Mouse (Mus musculus): ENCODE measurements around the gene Tmem170b. TPM values are rescaled to one million over a fixed set of nuclear protein-coding genes. Genes with fewer than 3 reads are reported as not detected.

The Tmem170b gene
- polyA plus RNA-seq, 1 experiment from 2014 or later = 10.2 TPM

GRCm38 (mm10) chr13:41584896-41585295, 20.8 kb upstream of the Tmem170b start:
- no peak overlapping the region for H3K4me3 ChIP-seq
- DNase-seq (ENCODE audit: low spot score) = no peak
- no peaks in the 10 kb centered on the region for H3K36me3 ChIP-seq (replicated peaks)
- no peaks in the 10 kb centered on the region for H3K9me3 ChIP-seq
- WGBS = 83% methylated on average over 4 of the region's 4 CpGs
- no peaks in the 10 kb centered on the region for H3K27me3 ChIP-seq (replicated peaks; ENCODE audit: low read depth, poor library complexity, severe bottlenecking)
- no peak overlapping the region for H3K27ac ChIP-seq (replicated peaks)
- H3K4me1 ChIP-seq = no peaks in the 10 kb centered on the region

- no peaks in the 10 kb centered on the region for H3K27me3 ChIP-seq (replicated peaks; ENCODE audit: low read depth, poor library complexity, severe bottlenecking)
- DNase-seq (ENCODE audit: low spot score) = no peak
- H3K36me3 ChIP-seq (replicated peaks) = no peaks in the 10 kb centered on the region
- no peaks in the 10 kb centered on the region for H3K9me3 ChIP-seq
- H3K4me3 ChIP-seq = no peak overlapping the region
- 64% methylated on average over 2 of the region's 2 CpGs for WGBS
- no peaks in the 10 kb centered on the region for H3K4me1 ChIP-seq
- no peak overlapping the region for H3K27ac ChIP-seq (replicated peaks)
Measured at GRCm38 (mm10) chr13:41596678-41597077, 9.0 kb upstream of the Tmem170b start.

GRCm38 (mm10) chr13:41599977-41600376, 5.7 kb upstream of the Tmem170b start:
- no peak overlapping the region for H3K27ac ChIP-seq (replicated peaks)
- WGBS = 84% methylated on average over 4 of the region's 4 CpGs
- H3K9me3 ChIP-seq = no peaks in the 10 kb centered on the region
- no peaks in the 10 kb centered on the region for H3K27me3 ChIP-seq (replicated peaks; ENCODE audit: low read depth, poor library complexity, severe bottlenecking)
- DNase-seq (ENCODE audit: low spot score) = no peak
- no peaks in the 10 kb centered on the region for H3K36me3 ChIP-seq (replicated peaks)
- H3K4me1 ChIP-seq = peaks cover 8% of the 10 kb centered on the region
- H3K4me3 ChIP-seq = no peak overlapping the region

- Histone ChIP-seq H3K9me3 (no peaks in the 10 kb centered on the region), H3K4me1 (peaks cover 9% of the 10 kb centered on the region), H3K4me3 (no peak overlapping the region), H3K27me3 (replicated peaks; ENCODE audit: low read depth, poor library complexity, severe bottlenecking) (no peaks in the 10 kb centered on the region), H3K36me3 (replicated peaks) (no peaks in the 10 kb centered on the region), H3K27ac (replicated peaks) (no peak overlapping the region)
- 85% methylated on average over 3 of the region's 3 CpGs for WGBS
- no peak for DNase-seq (ENCODE audit: low spot score)
Measured at GRCm38 (mm10) chr13:41601056-41601455, 4.7 kb upstream of the Tmem170b start.

- Histone ChIP-seq H3K4me3 (no peak overlapping the region), H3K27ac (replicated peaks) (no peak overlapping the region), H3K9me3 (no peaks in the 10 kb centered on the region), H3K27me3 (replicated peaks; ENCODE audit: low read depth, poor library complexity, severe bottlenecking) (no peaks in the 10 kb centered on the region), H3K4me1 (peaks cover 20% of the 10 kb centered on the region), H3K36me3 (replicated peaks) (no peaks in the 10 kb centered on the region)
- no peak for DNase-seq (ENCODE audit: low spot score)
- 76% methylated on average over 5 of the region's 5 CpGs for WGBS
Measured at GRCm38 (mm10) chr13:41603921-41604466, 1.7 kb upstream of the Tmem170b start.

- Histone ChIP-seq H3K36me3 (replicated peaks) (no peaks in the 10 kb centered on the region), H3K27me3 (replicated peaks; ENCODE audit: low read depth, poor library complexity, severe bottlenecking) (no peaks in the 10 kb centered on the region), H3K4me1 (peaks cover 20% of the 10 kb centered on the region), H3K4me3 (peak overlapping the region; percentile 95), H3K9me3 (no peaks in the 10 kb centered on the region), H3K27ac (replicated peaks) (peak overlapping the region; percentile 94)
- WGBS = 3% methylated on average over 67 of the region's 67 CpGs
- peak; percentile 59 for DNase-seq (ENCODE audit: low spot score)
Measured at GRCm38 (mm10) chr13:41606081-41607000, 634 bp downstream of the Tmem170b start.

GRCm38 (mm10) chr13:41607589-41607988, 1.9 kb downstream of the Tmem170b start:
- 86% methylated on average over 3 of the region's 3 CpGs for WGBS
- DNase-seq (ENCODE audit: low spot score) = no peak
- H3K27me3 ChIP-seq (replicated peaks; ENCODE audit: low read depth, poor library complexity, severe bottlenecking) = no peaks in the 10 kb centered on the region
- H3K4me1 ChIP-seq = peaks cover 20% of the 10 kb centered on the region
- no peaks in the 10 kb centered on the region for H3K9me3 ChIP-seq
- no peak overlapping the region; the same call in 1 of the 2 replicates for H3K4me3 ChIP-seq
- H3K36me3 ChIP-seq (replicated peaks) = no peaks in the 10 kb centered on the region
- no peak overlapping the region for H3K27ac ChIP-seq (replicated peaks)

- 62% methylated on average over 2 of the region's 2 CpGs for WGBS
- H3K27me3 ChIP-seq (replicated peaks; ENCODE audit: low read depth, poor library complexity, severe bottlenecking) = no peaks in the 10 kb centered on the region
- DNase-seq (ENCODE audit: low spot score) = no peak
- H3K4me1 ChIP-seq = peaks cover 20% of the 10 kb centered on the region
- no peak overlapping the region for H3K4me3 ChIP-seq
- H3K27ac ChIP-seq (replicated peaks) = no peak overlapping the region
- no peaks in the 10 kb centered on the region for H3K9me3 ChIP-seq
- H3K36me3 ChIP-seq (replicated peaks) = no peaks in the 10 kb centered on the region
Measured at GRCm38 (mm10) chr13:41608559-41608958, 2.9 kb downstream of the Tmem170b start.

- Histone ChIP-seq H3K27me3 (replicated peaks; ENCODE audit: low read depth, poor library complexity, severe bottlenecking) (no peaks in the 10 kb centered on the region), H3K9me3 (no peaks in the 10 kb centered on the region), H3K36me3 (replicated peaks) (no peaks in the 10 kb centered on the region), H3K4me1 (peaks cover 16% of the 10 kb centered on the region), H3K4me3 (no peak overlapping the region), H3K27ac (replicated peaks) (no peak overlapping the region)
- WGBS = 83% methylated on average over 1 of the region's 1 CpGs
- DNase-seq (ENCODE audit: low spot score) = no peak
Measured at GRCm38 (mm10) chr13:41611046-41611445, 5.3 kb downstream of the Tmem170b start.

- Histone ChIP-seq H3K9me3 (no peaks in the 10 kb centered on the region), H3K27ac (replicated peaks) (no peak overlapping the region), H3K27me3 (replicated peaks; ENCODE audit: low read depth, poor library complexity, severe bottlenecking) (no peaks in the 10 kb centered on the region), H3K4me1 (0 out of 2 replicates have a peak, but pooled peaks cover 5% of the 10 kb centered on the region), H3K36me3 (replicated peaks) (no peaks in the 10 kb centered on the region), H3K4me3 (no peak overlapping the region)
- no peak for DNase-seq (ENCODE audit: low spot score)
- WGBS = 77% methylated on average over 2 of the region's 2 CpGs
Measured at GRCm38 (mm10) chr13:41614539-41614938, 8.8 kb downstream of the Tmem170b start.

- Histone ChIP-seq H3K27me3 (replicated peaks; ENCODE audit: low read depth, poor library complexity, severe bottlenecking) (no peaks in the 10 kb centered on the region), H3K4me3 (no peak overlapping the region), H3K36me3 (replicated peaks) (no peaks in the 10 kb centered on the region), H3K4me1 (0 out of 2 replicates have a peak, but pooled peaks cover 5% of the 10 kb centered on the region), H3K9me3 (no peaks in the 10 kb centered on the region), H3K27ac (replicated peaks) (no peak overlapping the region)
- DNase-seq (ENCODE audit: low spot score) = no peak
- WGBS = 56% methylated on average over 5 of the region's 5 CpGs
Measured at GRCm38 (mm10) chr13:41614982-41615381, 9.3 kb downstream of the Tmem170b start.

- Histone ChIP-seq H3K36me3 (replicated peaks) (no peaks in the 10 kb centered on the region), H3K27me3 (replicated peaks; ENCODE audit: low read depth, poor library complexity, severe bottlenecking) (no peaks in the 10 kb centered on the region), H3K9me3 (no peaks in the 10 kb centered on the region), H3K4me1 (0 out of 2 replicates have a peak, but pooled peaks cover 5% of the 10 kb centered on the region), H3K4me3 (no peak overlapping the region), H3K27ac (replicated peaks) (no peak overlapping the region)
- DNase-seq (ENCODE audit: low spot score) = no peak
- 89% methylated on average over 4 of the region's 4 CpGs for WGBS
Measured at GRCm38 (mm10) chr13:41619470-41619869, 13.8 kb downstream of the Tmem170b start.

- Histone ChIP-seq H3K27me3 (replicated peaks; ENCODE audit: low read depth, poor library complexity, severe bottlenecking) (no peaks in the 10 kb centered on the region), H3K27ac (replicated peaks) (no peak overlapping the region), H3K9me3 (no peaks in the 10 kb centered on the region), H3K4me3 (no peak overlapping the region), H3K36me3 (replicated peaks) (no peaks in the 10 kb centered on the region), H3K4me1 (0 out of 2 replicates have a peak, but pooled peaks cover 2% of the 10 kb centered on the region)
- 91% methylated on average over 4 of the region's 4 CpGs for WGBS
- DNase-seq (ENCODE audit: low spot score) = no peak
Measured at GRCm38 (mm10) chr13:41620132-41620531, 14.4 kb downstream of the Tmem170b start.
